Mouse (Mus musculus) midbrain, embryonic 11.5 days (tissue): ENCODE results near the gene Itpr3. TPM values are rescaled to one million over a fixed set of nuclear protein-coding genes. Genes with fewer than 3 reads are reported as not detected.

Experiments
- ATAC-seq: fragments of 200-750 bp; cut with Nextera tagmentation; 2 replicates; pipeline ENCODE4 v1.8.0; 2017; ENCODE audit warnings: moderate TSS enrichment, moderate library complexity; ENCODE audit not compliant: low FRiP score
- DNase-seq: peaks from one replicate; pipeline ENCODE4 v3.0.0; 2015; ENCODE audit warnings: low spot score; ENCODE audit errors: missing footprints
- H3K27ac ChIP-seq: fragments of 300-500 bp; sonication (generic); 2 replicates; pipeline ENCODE4 v1.5.1; 2014; ENCODE audit warnings: low read depth, low read length
- H3K27me3 ChIP-seq: fragments of 300-500 bp; sonication (generic); 2 replicates; pipeline ENCODE4 v1.6.1; 2014; ENCODE audit warnings: mild to moderate bottlenecking, low read length, moderate library complexity, mixed read lengths; ENCODE audit not compliant: control insufficient read depth, insufficient read depth
- H3K36me3 ChIP-seq: fragments of 300-500 bp; sonication (generic); 2 replicates; pipeline ENCODE4 v1.6.1; 2014; ENCODE audit warnings: mild to moderate bottlenecking, low read length, moderate library complexity, mixed read lengths; ENCODE audit not compliant: control insufficient read depth, insufficient read depth
- H3K4me1 ChIP-seq: fragments of 300-500 bp; sonication (generic); 2 replicates; pipeline ENCODE4 v1.6.1; 2014; ENCODE audit warnings: low read length; ENCODE audit not compliant: control insufficient read depth, insufficient read depth
- H3K4me2 ChIP-seq: fragments of 300-500 bp; sonication (generic); 2 replicates; pipeline ENCODE4 v1.6.1; 2014; ENCODE audit warnings: mild to moderate bottlenecking, moderate library complexity
- H3K4me3 ChIP-seq: fragments of 300-500 bp; sonication (generic); 2 replicates; pipeline ENCODE4 v1.5.1; 2014; ENCODE audit warnings: low read depth, low read length
- H3K9ac ChIP-seq: fragments of 300-500 bp; sonication (generic); 2 replicates; pipeline ENCODE4 v1.6.1; 2014; ENCODE audit warnings: low read length
- H3K9me3 ChIP-seq: fragments of 300-500 bp; sonication (generic); 2 replicates; pipeline ENCODE4 v1.6.1; 2016; ENCODE audit warnings: low read length; ENCODE audit not compliant: control insufficient read depth
- WGBS: fragments of 180-500 bp; shearing (Covaris S2); extraction: QIAGEN DNeasy Blood & Tissue Kit; methylation state at CpG from one replicate; pipeline ENCODE4 v1.1.7; 2014; 5-methylcytosine and 5-hydroxymethylcytosine counted together
- polyA plus RNA-seq: library from polyadenylated mRNA; unstranded; fragments of >200 nt; fragmentation: Nextera tagmentation; extraction: Ambion mirVana; gene quantifications from 2 replicates; pipeline ENCODE4 v1.2.1, GENCODE M21; 2014

Gene Itpr3
- polyA plus RNA-seq, 1 experiment from 2014 or later: 0.72 TPM

DNA sequence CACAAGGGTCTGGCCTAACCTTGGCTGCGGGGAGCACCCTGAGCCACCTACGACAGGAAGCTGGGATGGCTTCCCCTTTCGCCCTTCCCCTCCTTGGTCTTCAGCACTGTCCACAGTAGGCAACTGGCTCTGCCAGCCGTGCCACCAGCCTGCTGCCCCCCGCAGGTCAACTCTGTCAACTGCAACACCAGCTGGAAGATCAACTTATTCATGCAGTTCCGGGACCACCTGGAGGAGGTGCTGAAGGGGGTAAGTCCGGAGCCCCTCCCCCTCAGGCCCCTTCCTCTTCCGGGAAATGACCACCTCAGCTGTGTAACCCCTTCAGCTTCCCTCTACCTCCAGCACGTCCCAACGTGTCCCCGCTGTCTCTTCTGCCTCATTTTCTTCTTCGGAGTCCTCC lies 30.3 kb downstream of the Itpr3 start:
- H3K4me2 ChIP-seq: no peak overlapping the region
- no peaks in the 10 kb centered on the region for H3K36me3 ChIP-seq
- ATAC-seq: no peak
- no peak overlapping the region for H3K9ac ChIP-seq
- WGBS: 33% methylated on average over 12 of the region's 12 CpGs
- no peak overlapping the region for H3K4me3 ChIP-seq
- peak; percentile 91 for DNase-seq
- no peaks in the 10 kb centered on the region for H3K9me3 ChIP-seq
- H3K27ac ChIP-seq: no peak overlapping the region
- H3K27me3 ChIP-seq: no peaks in the 10 kb centered on the region
- no peaks in the 10 kb centered on the region for H3K4me1 ChIP-seq

DNA sequence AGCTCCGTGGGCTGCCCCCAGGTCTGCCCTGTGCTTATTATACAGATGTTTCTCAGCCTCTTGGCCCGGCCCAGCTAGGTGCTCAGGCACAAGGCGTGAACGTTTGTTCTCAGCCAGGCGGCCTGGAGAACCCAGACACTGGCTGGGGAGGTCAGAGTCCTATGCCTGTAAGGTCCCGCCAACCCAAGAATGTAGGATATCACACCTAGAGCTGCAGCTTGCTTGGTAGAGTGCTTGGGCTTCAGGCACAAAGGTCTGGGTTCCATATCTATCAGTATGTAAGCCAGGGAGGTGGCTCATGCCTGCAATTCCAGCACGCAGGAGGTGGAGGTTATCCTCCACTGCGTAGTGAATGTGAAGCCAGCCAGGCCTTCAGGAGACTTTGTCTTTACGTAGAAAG lies 33.0 kb downstream of the Itpr3 start:
- Histone ChIP-seq H3K4me2 (no peak overlapping the region), H3K36me3 (no peaks in the 10 kb centered on the region), H3K9me3 (no peaks in the 10 kb centered on the region), H3K9ac (no peak overlapping the region), H3K27ac (no peak overlapping the region), H3K27me3 (no peaks in the 10 kb centered on the region), H3K4me1 (no peaks in the 10 kb centered on the region), H3K4me3 (no peak overlapping the region)
- ATAC-seq (no peak), DNase-seq (no peak)
- 79% methylated on average over 9 of the region's 9 CpGs for WGBS

DNA sequence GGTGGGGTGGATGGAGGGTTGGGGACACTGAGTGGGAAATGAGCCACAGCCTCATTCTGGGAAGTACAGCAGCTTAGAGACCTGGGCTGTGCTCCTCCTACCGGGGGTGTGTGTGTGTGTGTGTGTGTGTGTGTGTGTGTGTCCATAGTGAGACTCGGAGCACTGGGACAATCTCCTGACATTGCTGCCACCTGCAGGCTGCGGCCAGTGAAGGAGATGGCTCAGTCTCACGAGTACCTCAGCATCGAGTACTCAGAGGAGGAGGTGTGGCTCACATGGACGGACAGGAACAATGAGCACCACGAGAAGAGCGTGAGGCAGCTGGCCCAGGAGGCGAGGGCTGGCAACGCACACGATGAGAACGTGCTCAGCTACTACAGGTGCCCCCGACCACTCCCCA lies 38.6 kb downstream of the Itpr3 start:
- no peaks in the 10 kb centered on the region for H3K9me3 ChIP-seq
- no peaks in the 10 kb centered on the region; the same call in 1 of the 2 replicates for H3K4me1 ChIP-seq
- no peak for ATAC-seq
- H3K27me3 ChIP-seq: no peaks in the 10 kb centered on the region
- no peak overlapping the region for H3K9ac ChIP-seq
- no peak for DNase-seq
- no peaks in the 10 kb centered on the region for H3K36me3 ChIP-seq
- H3K4me3 ChIP-seq: no peak overlapping the region
- WGBS: 35% methylated on average over 13 of the region's 13 CpGs
- H3K4me2 ChIP-seq: no peak overlapping the region
- no peak overlapping the region for H3K27ac ChIP-seq

DNA sequence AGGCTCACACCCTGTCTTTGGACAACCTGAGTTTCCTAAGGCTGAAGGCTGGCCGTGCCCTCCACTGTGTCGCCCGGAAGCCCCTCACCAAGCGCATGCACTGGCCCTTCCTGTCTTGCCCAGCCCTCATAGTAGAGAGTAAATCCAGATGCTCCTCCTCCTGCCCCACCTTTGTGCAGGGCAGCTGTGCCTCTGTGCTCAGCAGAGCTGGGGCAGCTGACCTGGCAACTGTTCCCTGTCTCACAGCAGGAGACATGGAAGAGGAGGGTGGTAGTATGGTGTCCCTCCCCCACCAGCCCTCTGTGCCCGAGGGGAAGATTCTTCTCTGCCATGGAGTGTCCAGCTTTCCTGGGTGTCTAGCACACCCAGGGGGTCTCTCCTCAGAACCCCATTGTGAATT lies 44.6 kb downstream of the Itpr3 start:
- 80% methylated on average over 5 of the region's 5 CpGs for WGBS
- ATAC-seq: no peak
- H3K27ac ChIP-seq: no peak overlapping the region

DNA sequence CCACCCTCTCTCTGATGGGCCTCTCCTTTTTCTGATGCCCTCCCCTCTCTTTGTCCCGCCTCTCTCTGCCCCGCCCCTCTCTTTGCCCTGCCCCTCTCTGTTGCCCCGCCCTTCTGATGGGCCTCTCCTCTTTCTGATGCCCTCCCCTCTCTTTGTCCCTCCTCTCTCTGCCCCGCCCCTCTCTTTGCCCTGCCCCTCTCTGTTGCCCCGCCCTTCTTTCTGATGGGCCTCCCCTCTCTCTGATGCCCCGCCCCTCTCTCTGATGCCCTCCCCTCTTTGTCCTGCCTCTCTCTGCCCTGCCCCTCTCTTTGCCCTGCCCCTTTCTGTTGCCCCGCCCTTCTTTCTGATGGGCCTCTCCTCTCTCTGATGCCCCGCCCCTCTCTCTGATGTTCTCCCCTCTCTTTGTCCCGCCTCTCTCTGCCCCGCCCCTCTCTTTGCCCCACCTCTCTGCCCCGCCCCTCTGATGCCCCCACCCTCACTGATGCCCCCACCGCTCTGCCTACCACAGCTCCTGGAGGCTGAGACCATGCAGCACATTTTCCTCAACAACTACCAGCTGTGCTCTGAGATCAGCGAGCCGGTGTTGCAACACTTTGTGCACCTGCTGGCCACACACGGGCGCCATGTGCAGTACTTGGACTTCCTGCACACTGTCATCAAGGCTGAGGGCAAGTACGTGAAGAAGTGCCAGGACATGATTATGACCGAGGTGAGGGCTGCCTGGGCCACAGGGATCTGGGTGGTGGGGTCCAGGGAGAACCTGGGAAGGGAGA lies 48.8 kb downstream of the Itpr3 start:
- no peak for ATAC-seq

More for the DNA sequence above, 44.6 kb downstream of the Itpr3 start:
- Histone ChIP-seq H3K9ac (no peak overlapping the region), H3K4me2 (no peak overlapping the region), H3K4me1 (no peaks in the 10 kb centered on the region; the same call in 1 of the 2 replicates), H3K36me3 (no peaks in the 10 kb centered on the region), H3K4me3 (no peak overlapping the region), H3K9me3 (no peaks in the 10 kb centered on the region), H3K27me3 (no peaks in the 10 kb centered on the region)
- no peak for DNase-seq

DNA sequence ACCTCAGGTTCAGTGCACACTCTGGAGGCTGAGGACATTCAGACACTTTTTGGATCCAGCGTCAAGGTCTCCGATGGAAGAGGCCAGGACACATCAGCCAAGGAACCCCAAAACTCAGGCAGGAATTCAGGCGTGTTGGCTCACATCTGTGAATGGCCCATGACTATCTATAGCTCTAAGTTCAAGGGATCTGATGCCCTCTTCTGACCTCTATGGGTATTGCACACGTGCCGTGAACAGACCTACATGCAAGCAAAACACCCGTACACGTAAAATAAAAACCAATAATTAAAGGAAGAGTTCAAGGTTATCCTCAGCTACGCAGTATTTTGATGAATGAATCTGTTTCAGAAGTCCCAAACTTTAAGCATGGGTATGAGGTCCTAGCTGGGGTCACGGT lies 49.6 kb downstream of the Itpr3 start:
- 84% methylated on average over 9 of the region's 9 CpGs for WGBS
- H3K4me2 ChIP-seq: no peak overlapping the region
- no peaks in the 10 kb centered on the region for H3K9me3 ChIP-seq
- H3K4me3 ChIP-seq: no peak overlapping the region
- no peak overlapping the region for H3K27ac ChIP-seq
- no peak for DNase-seq
- H3K27me3 ChIP-seq: no peaks in the 10 kb centered on the region
- ATAC-seq: no peak
- H3K4me1 ChIP-seq: no peaks in the 10 kb centered on the region
- no peaks in the 10 kb centered on the region for H3K36me3 ChIP-seq
- H3K9ac ChIP-seq: no peak overlapping the region

More for the DNA sequence above, 48.8 kb downstream of the Itpr3 start:
- Histone ChIP-seq H3K9ac (no peak overlapping the region), H3K4me3 (no peak overlapping the region), H3K4me2 (no peak overlapping the region), H3K27me3 (no peaks in the 10 kb centered on the region), H3K9me3 (no peaks in the 10 kb centered on the region), H3K27ac (no peak overlapping the region), H3K4me1 (no peaks in the 10 kb centered on the region), H3K36me3 (no peaks in the 10 kb centered on the region)
- 72% methylated on average over 17 of the region's 18 CpGs for WGBS
- DNase-seq: no peak

DNA sequence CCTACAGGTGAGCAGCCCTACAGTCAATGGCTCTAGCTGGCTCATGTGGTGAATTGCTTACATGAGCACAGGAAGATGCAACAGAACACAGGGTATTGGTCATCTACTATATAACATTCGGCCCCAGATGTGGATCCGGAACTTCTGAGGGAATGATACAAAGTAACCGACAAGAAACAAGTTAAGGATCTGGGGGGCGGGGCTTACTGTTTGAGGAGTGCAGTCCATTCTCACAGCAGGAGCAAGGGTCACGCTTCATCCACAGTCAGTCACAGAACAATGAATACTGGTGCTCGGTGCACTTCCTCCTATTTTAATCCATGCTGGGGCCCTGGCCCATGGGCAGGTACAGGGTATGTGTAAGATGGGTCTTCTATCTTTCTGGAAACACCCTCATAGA lies 50.8 kb downstream of the Itpr3 start:
- Histone ChIP-seq H3K9ac (no peak overlapping the region), H3K4me1 (no peaks in the 10 kb centered on the region), H3K4me3 (no peak overlapping the region), H3K27me3 (no peaks in the 10 kb centered on the region), H3K27ac (no peak overlapping the region), H3K4me2 (no peak overlapping the region), H3K36me3 (no peaks in the 10 kb centered on the region), H3K9me3 (no peaks in the 10 kb centered on the region)
- 72% methylated on average over 6 of the region's 6 CpGs for WGBS
- ATAC-seq: no peak
- no peak for DNase-seq

DNA sequence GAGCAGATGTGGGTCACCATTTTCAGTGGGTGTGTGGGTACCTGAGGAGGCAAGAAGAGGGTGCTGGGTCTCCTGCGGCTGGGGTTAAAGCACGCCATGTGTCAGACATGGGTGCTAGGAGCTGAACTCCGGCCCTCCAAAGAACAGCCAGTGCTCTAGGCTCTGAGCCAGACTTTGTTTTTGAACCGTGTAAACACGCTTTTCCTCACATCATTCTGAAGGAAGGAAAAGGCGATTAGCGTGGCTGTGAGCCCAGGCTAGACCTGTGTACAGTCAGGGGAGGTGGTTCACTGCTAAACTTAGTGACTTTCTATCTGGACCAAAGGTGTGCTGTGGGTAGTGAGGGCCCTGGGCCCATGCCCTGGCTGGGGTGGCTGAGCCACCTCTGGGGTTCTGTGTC lies 53.0 kb downstream of the Itpr3 start:
- Histone ChIP-seq H3K36me3 (no peaks in the 10 kb centered on the region), H3K27me3 (no peaks in the 10 kb centered on the region), H3K4me3 (no peak overlapping the region), H3K4me2 (no peak overlapping the region), H3K9ac (no peak overlapping the region), H3K4me1 (no peaks in the 10 kb centered on the region), H3K9me3 (no peaks in the 10 kb centered on the region), H3K27ac (no peak overlapping the region)
- DNase-seq: no peak
- 92% methylated on average over 7 of the region's 7 CpGs for WGBS
- ATAC-seq: no peak

DNA sequence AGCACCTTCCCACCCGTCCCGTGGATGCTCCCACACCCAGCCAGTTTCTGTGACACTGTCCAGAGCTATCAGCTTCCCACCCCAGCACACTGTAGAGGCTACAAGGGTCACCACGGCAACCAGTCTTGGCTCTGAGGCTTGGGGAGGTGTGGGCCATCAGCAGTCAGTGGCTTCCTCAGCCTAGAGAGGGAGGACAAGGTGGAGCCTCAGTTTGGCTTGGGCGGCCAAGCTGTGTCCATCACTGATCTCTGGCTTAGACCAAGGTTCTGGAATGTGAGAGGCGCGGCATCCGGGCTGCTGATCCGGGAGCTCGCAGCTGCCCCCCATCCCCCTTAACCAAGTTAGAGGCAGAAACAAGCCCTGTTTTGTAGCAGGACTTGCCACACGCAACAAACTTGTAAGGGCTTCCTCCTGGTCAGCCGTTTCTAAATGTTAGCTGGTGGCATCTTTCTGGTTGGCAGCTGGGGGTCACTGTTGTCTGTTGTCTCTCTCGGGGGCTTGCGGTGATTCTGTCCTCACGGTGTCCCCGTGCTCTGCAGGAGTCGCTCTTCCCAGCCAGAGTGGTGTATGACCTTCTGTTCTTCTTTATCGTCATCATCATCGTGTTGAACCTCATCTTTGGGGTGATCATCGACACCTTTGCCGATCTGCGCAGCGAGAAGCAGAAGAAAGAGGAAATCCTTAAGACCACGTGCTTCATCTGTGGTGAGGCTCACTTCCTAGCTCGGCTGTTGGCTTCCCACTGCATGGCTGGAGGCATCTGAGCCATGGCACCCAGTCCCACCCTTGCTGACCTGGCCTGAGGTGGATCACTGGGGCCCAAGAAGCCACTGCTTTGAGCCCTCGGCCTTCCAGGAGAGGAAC lies 61.8 kb downstream of the Itpr3 start:
- Histone ChIP-seq H3K9ac (no peak overlapping the region), H3K27ac (no peak overlapping the region), H3K4me3 (no peak overlapping the region), H3K4me2 (no peak overlapping the region), H3K36me3 (no peaks in the 10 kb centered on the region), H3K27me3 (no peaks in the 10 kb centered on the region), H3K4me1 (peaks cover 7% of the 10 kb centered on the region), H3K9me3 (no peaks in the 10 kb centered on the region)
- ATAC-seq: no peak
- WGBS: 87% methylated on average over 25 of the region's 25 CpGs
- no peak for DNase-seq
